Mouse (Mus musculus) hindbrain, embryonic 11.5 days (tissue): ENCODE measurements at regions not wholly inside any gene's neighbourhood (a gene's known extent, or its start where the extent isn't known, plus 50 kb on each side); places are given as distances from the start of the nearest gene placed in this dataset.

Experiments
- ATAC-seq: fragments of 200-750 bp; cut with Nextera tagmentation; 2 replicates; pipeline ENCODE4 v1.8.0; 2017; ENCODE audit warnings: mild to moderate bottlenecking, moderate TSS enrichment, moderate library complexity; ENCODE audit not compliant: low FRiP score
- DNase-seq: peaks from one replicate; pipeline ENCODE4 v3.0.0-alpha.2; 2015; ENCODE audit warnings: low spot score
- H3K27ac ChIP-seq: fragments of 300-500 bp; sonication (generic); 2 replicates; pipeline ENCODE4 v1.5.1; 2014; ENCODE audit warnings: mild to moderate bottlenecking, low read depth, low read length
- H3K27me3 ChIP-seq: fragments of 300-500 bp; sonication (generic); 2 replicates; pipeline ENCODE4 v1.6.1; 2014; ENCODE audit warnings: mild to moderate bottlenecking, low read length, moderate library complexity, mixed read lengths; ENCODE audit not compliant: control insufficient read depth, insufficient read depth
- H3K36me3 ChIP-seq: fragments of 300-500 bp; sonication (generic); 2 replicates; pipeline ENCODE4 v1.6.1; 2014; ENCODE audit warnings: mild to moderate bottlenecking, low read length, moderate library complexity, mixed read lengths; ENCODE audit not compliant: control insufficient read depth, insufficient read depth
- H3K4me1 ChIP-seq: fragments of 300-500 bp; sonication (generic); replicated peaks from 2 replicates; pipeline ENCODE4 v1.6.1; 2014; ENCODE audit warnings: low read length, mixed read lengths; ENCODE audit not compliant: control insufficient read depth, insufficient read depth
- H3K4me2 ChIP-seq: fragments of 300-500 bp; sonication (generic); replicated peaks from 2 replicates; pipeline ENCODE4 v1.6.1; 2014; ENCODE audit warnings: mild to moderate bottlenecking, low read depth, low read length
- H3K4me3 ChIP-seq: fragments of 300-500 bp; sonication (generic); 2 replicates; pipeline ENCODE4 v1.5.1; 2014; ENCODE audit warnings: low read depth, low read length
- H3K9ac ChIP-seq: fragments of 300-500 bp; sonication (generic); 2 replicates; pipeline ENCODE4 v1.6.1; 2014; ENCODE audit warnings: low read depth, low read length
- H3K9me3 ChIP-seq: fragments of 300-500 bp; sonication (generic); 2 replicates; pipeline ENCODE4 v1.6.1; 2016; ENCODE audit warnings: low read length; ENCODE audit not compliant: control insufficient read depth
- WGBS: fragments of 180-500 bp; shearing (Covaris S2); extraction: QIAGEN DNeasy Blood & Tissue Kit; methylation state at CpG from one replicate; pipeline ENCODE4 v1.1.7; 2014; 5-methylcytosine and 5-hydroxymethylcytosine counted together

GRCm38 (mm10) chr9:116234170-116234569, 59.0 kb upstream of the Tgfbr2 start:
- no peaks in the 10 kb centered on the region for H3K36me3 ChIP-seq
- no peak for DNase-seq
- no peak overlapping the region for H3K9ac ChIP-seq
- no peaks in the 10 kb centered on the region for H3K27me3 ChIP-seq
- no peaks in the 10 kb centered on the region for H3K4me1 ChIP-seq
- H3K4me3 ChIP-seq, result no peak overlapping the region
- no peak overlapping the region for H3K27ac ChIP-seq
- WGBS, result 77% methylated on average over 7 of the region's 7 CpGs
- no peaks in the 10 kb centered on the region for H3K9me3 ChIP-seq
- ATAC-seq, result no peak
- no peak overlapping the region for H3K4me2 ChIP-seq

GRCm38 (mm10) chr9:116232386-116232785, 57.2 kb upstream of the Tgfbr2 start:
- H3K27ac ChIP-seq, result no peak overlapping the region
- no peak for DNase-seq
- H3K9ac ChIP-seq, result no peak overlapping the region
- H3K27me3 ChIP-seq, result no peaks in the 10 kb centered on the region
- no peaks in the 10 kb centered on the region for H3K4me1 ChIP-seq
- 73% methylated on average over 10 of the region's 10 CpGs for WGBS
- H3K4me3 ChIP-seq, result no peak overlapping the region
- no peaks in the 10 kb centered on the region for H3K36me3 ChIP-seq
- H3K4me2 ChIP-seq, result no peak overlapping the region
- H3K9me3 ChIP-seq, result no peaks in the 10 kb centered on the region
- no peak for ATAC-seq

GRCm38 (mm10) chr9:116231351-116232311, 56.5 kb upstream of the Tgfbr2 start:
- WGBS, result 89% methylated on average over 16 of the region's 16 CpGs
- no peak for DNase-seq
- H3K27me3 ChIP-seq, result no peaks in the 10 kb centered on the region

GRCm38 (mm10) chr9:116230346-116230745, 55.2 kb upstream of the Tgfbr2 start:
- no peak for DNase-seq
- H3K9me3 ChIP-seq, result no peaks in the 10 kb centered on the region
- no peaks in the 10 kb centered on the region for H3K4me1 ChIP-seq
- no peak overlapping the region for H3K27ac ChIP-seq
- ATAC-seq, result no peak
- H3K36me3 ChIP-seq, result no peaks in the 10 kb centered on the region
- 90% methylated on average over 7 of the region's 7 CpGs for WGBS
- H3K9ac ChIP-seq, result no peak overlapping the region
- H3K4me3 ChIP-seq, result no peak overlapping the region
- H3K27me3 ChIP-seq, result no peaks in the 10 kb centered on the region
- no peak overlapping the region for H3K4me2 ChIP-seq

More at GRCm38 (mm10) chr9:116231351-116232311, 56.5 kb upstream of the Tgfbr2 start:
- Histone ChIP-seq H3K4me3 (no peak overlapping the region), H3K4me2 (no peak overlapping the region), H3K36me3 (no peaks in the 10 kb centered on the region), H3K4me1 (no peaks in the 10 kb centered on the region), H3K9ac (no peak overlapping the region), H3K9me3 (no peaks in the 10 kb centered on the region), H3K27ac (no peak overlapping the region)
- no peak for ATAC-seq

DNA sequence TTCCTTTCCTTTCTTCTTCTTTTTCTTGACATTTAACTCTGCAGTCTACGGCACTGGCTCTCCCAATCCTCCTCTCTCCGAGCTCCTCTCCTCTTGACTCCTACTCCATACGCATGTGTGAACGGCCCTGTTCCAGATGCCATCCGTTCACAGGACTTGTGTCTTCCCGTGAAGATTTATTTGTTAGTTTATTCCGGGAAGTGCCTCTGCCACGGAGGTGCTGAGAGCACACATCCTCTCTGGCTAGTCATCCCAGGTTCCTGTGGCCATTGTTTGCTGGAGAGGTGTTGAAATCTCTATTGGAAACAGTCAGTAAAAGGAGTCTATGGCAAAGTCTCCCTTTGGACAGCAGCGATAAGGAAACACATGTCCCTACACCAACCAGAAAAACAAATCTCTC, 53.3 kb upstream of the Tgfbr2 start:
- H3K9ac ChIP-seq, result no peak overlapping the region
- WGBS, result 79% methylated on average over 9 of the region's 9 CpGs
- H3K27me3 ChIP-seq, result no peaks in the 10 kb centered on the region
- DNase-seq, result no peak
- H3K4me3 ChIP-seq, result no peak overlapping the region
- no peaks in the 10 kb centered on the region for H3K4me1 ChIP-seq
- no peak overlapping the region for H3K27ac ChIP-seq
- H3K4me2 ChIP-seq, result no peak overlapping the region
- no peaks in the 10 kb centered on the region for H3K9me3 ChIP-seq
- no peak for ATAC-seq
- H3K36me3 ChIP-seq, result no peaks in the 10 kb centered on the region

DNA sequence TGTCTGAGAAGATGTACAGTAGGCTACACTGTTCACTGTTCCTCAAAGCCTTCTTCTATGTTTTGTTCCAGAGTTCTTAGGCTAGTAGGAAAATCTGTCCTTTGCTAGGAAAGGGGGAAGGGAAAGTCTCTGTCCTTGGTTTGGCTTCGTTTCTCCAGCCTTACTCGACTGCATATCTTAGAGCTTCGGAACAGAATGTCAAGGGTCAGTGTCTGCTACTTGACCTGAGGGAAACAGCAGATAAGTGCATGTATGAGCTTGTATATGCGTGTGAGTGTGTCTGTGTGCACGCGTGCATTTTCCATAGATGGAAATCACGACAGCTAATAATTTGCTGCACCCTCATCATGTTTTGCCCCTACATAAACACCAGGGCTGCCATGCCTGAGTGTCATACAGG, 52.6 kb upstream of the Tgfbr2 start:
- Histone ChIP-seq H3K36me3 (no peaks in the 10 kb centered on the region), H3K27ac (no peak overlapping the region), H3K27me3 (no peaks in the 10 kb centered on the region), H3K4me3 (no peak overlapping the region), H3K9ac (no peak overlapping the region), H3K9me3 (no peaks in the 10 kb centered on the region), H3K4me2 (no peak overlapping the region), H3K4me1 (no peaks in the 10 kb centered on the region)
- ATAC-seq (no peak), DNase-seq (no peak)
- 78% methylated on average over 7 of the region's 7 CpGs for WGBS
